Mouse (Mus musculus): ENCODE results near the gene BC005537. TPM values are rescaled to one million over a fixed set of nuclear protein-coding genes. Genes with fewer than 3 reads are reported as not detected.
"Not testable (repeated sequence)": the region's sequence is repeated elsewhere in the genome, so short reads cannot be mapped to it uniquely, and the experiment has no call there.

BC005537 gene
- polyA plus RNA-seq, 1 experiment from 2014 or later = 20.4 TPM

DNA sequence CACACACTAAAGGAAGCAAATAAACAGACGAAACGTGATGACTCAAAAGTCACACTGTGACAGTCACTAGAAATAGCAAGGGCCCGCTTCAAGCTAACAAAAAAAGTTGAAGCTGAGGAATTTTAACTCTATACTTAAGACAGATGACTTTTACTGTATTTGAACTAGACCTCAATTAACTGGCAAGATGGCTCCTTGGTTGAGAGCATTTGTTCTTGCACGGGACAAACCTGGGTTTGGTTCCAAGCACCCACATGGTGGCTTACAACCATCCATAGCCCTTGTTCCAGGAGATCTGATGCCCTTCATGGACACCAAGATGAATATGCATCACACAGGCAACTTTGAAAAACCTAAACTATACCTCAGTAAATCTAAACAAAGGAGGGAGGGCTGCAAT lies 39.2 kb upstream of the BC005537 start:
- WGBS = 47% methylated on average over 4 of the region's 4 CpGs
- Histone ChIP-seq H3K27me3 (ENCODE audit: control insufficient read depth, insufficient read depth, low read length) (no peaks in the 10 kb centered on the region), H3K4me2 (ENCODE audit: low read depth, severe bottlenecking) (peak overlapping the region; percentile 65), H3K9me3 (ENCODE audit: control insufficient read depth, low read length) (no peaks in the 10 kb centered on the region), H3K36me3 (ENCODE audit: control insufficient read depth, insufficient read depth, low read length) (peaks cover 2% of the 10 kb centered on the region; the same call in 1 of the 2 replicates), H3K4me1 (ENCODE audit: control insufficient read depth, insufficient read depth, low read length) (peaks cover 5% of the 10 kb centered on the region; the same call in 1 of the 2 replicates), H3K27ac (replicated peaks; ENCODE audit: low read depth, low read length) (no peak overlapping the region), H3K9ac (ENCODE audit: low read length) (no peak overlapping the region), H3K4me3 (ENCODE audit: low read depth, low read length) (peak overlapping the region; percentile 91)
- no peak for ATAC-seq (ENCODE audit: insufficient number of reproducible peaks, low FRiP score, low TSS enrichment, low read depth)
- DNase-seq (ENCODE audit: low spot score) = no peak

DNA sequence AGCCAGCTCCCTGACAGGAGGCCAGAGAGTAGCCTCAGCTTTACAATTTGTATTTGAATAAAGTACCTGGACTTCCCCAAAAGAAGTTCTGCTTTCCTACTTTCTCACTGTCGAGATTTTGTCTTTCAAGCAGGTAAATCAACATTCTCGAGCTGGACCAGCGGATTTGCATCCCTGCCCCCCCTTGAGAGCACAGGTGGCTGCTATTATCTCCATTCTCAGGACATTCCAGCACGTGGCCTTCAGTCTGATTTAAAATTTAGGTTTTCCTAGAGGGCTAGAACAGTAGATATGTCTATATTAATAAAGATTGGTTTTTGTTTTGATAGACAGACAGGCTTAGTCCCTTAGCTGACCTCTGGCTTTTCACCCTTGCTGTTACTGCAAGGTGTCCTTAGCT lies 33.6 kb upstream of the BC005537 start:
- not testable (repeated sequence) for H3K36me3 ChIP-seq (ENCODE audit: control insufficient read depth, insufficient read depth, low read length); H3K4me3 ChIP-seq (ENCODE audit: low read depth, low read length)
- 79% methylated on average over 4 of the region's 4 CpGs for WGBS

DNA sequence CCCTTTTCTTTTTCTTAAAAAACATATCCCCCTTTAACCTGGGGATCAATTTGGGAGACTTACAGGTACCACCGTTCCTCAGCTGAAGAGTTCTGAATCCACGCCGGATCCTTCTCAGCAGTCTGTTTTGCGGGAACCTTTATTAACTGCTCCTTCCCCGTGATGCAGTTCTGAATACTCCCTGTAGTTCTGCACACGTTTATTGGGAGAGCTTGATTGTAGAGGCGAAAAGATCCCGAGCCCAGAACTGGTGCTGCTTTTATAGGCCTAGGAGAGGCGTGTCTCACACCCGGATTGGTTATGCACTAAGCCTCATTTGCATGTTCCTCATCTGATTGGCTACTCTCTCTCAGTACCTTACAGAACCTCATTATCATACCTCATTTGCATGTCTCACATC lies 30.0 kb upstream of the BC005537 start:
- not testable (repeated sequence) for H3K27me3 ChIP-seq (ENCODE audit: control insufficient read depth, insufficient read depth, low read length); ATAC-seq (ENCODE audit: insufficient number of reproducible peaks, low FRiP score, low TSS enrichment, low read depth)
- WGBS = 91% methylated on average over 10 of the region's 10 CpGs

More for the DNA sequence above, 33.6 kb upstream of the BC005537 start:
- not testable (repeated sequence) for H3K9me3 ChIP-seq (ENCODE audit: control insufficient read depth, low read length); ATAC-seq (ENCODE audit: insufficient number of reproducible peaks, low FRiP score, low TSS enrichment, low read depth); DNase-seq (ENCODE audit: low spot score); H3K27ac ChIP-seq (replicated peaks; ENCODE audit: low read depth, low read length); H3K4me1 ChIP-seq (ENCODE audit: control insufficient read depth, insufficient read depth, low read length); H3K9ac ChIP-seq (ENCODE audit: low read length); H3K4me2 ChIP-seq (ENCODE audit: low read depth, severe bottlenecking); H3K27me3 ChIP-seq (ENCODE audit: control insufficient read depth, insufficient read depth, low read length)

DNA sequence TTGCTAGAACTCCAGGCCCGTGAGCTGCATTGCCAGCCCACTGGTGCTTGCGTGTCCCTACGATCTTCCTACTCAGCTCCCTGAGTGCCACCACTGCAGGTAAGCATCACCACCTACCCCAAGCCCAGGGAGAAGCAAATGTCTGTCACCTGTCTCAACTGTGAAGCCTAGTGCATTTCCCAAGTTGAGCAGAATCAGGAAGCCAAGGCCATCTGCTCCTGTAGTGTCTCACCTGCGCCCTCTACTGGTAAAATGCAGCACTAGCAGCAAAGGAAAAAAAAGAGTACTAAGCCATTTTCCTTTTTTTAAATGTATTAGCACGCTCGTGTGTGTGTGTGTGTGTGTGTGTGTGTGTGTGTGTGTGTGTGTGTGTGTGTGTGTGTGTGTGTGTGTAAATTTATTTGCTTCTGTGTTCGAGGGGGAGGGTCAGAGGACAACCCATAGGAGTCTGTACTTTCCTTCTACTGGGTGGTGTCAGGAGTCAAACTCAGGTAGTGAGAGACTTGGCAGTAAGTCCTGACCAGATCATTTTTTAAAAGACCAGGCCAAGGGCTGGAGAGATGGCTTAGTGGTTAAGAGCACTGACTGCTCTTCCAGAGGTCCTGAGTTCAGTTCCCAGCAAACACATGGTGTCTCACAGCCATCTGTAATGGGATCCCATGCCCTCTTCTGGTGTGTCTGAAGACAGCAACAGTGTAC lies 25.2 kb upstream of the BC005537 start:
- no peaks in the 10 kb centered on the region for H3K4me1 ChIP-seq (ENCODE audit: control insufficient read depth, insufficient read depth, low read length)
- 61% methylated on average over 6 of the region's 7 CpGs for WGBS
- ATAC-seq (ENCODE audit: insufficient number of reproducible peaks, low FRiP score, low TSS enrichment, low read depth) (no peak), DNase-seq (ENCODE audit: low spot score) (peak; percentile 58)
- H3K36me3 ChIP-seq (ENCODE audit: control insufficient read depth, insufficient read depth, low read length) = no peaks in the 10 kb centered on the region
- no peak overlapping the region for H3K4me2 ChIP-seq (ENCODE audit: low read depth, severe bottlenecking)
- no peak overlapping the region for H3K27ac ChIP-seq (replicated peaks; ENCODE audit: low read depth, low read length)
- no peak overlapping the region for H3K9ac ChIP-seq (ENCODE audit: low read length)
- no peak overlapping the region for H3K4me3 ChIP-seq (ENCODE audit: low read depth, low read length)
- no peaks in the 10 kb centered on the region for H3K27me3 ChIP-seq (ENCODE audit: control insufficient read depth, insufficient read depth, low read length)
- H3K9me3 ChIP-seq (ENCODE audit: control insufficient read depth, low read length) = no peaks in the 10 kb centered on the region

More for the DNA sequence above, 30.0 kb upstream of the BC005537 start:
- not testable (repeated sequence) for H3K4me2 ChIP-seq (ENCODE audit: low read depth, severe bottlenecking); H3K9me3 ChIP-seq (ENCODE audit: control insufficient read depth, low read length); H3K4me3 ChIP-seq (ENCODE audit: low read depth, low read length); H3K9ac ChIP-seq (ENCODE audit: low read length); DNase-seq (ENCODE audit: low spot score); H3K4me1 ChIP-seq (ENCODE audit: control insufficient read depth, insufficient read depth, low read length); H3K36me3 ChIP-seq (ENCODE audit: control insufficient read depth, insufficient read depth, low read length); H3K27ac ChIP-seq (replicated peaks; ENCODE audit: low read depth, low read length)

DNA sequence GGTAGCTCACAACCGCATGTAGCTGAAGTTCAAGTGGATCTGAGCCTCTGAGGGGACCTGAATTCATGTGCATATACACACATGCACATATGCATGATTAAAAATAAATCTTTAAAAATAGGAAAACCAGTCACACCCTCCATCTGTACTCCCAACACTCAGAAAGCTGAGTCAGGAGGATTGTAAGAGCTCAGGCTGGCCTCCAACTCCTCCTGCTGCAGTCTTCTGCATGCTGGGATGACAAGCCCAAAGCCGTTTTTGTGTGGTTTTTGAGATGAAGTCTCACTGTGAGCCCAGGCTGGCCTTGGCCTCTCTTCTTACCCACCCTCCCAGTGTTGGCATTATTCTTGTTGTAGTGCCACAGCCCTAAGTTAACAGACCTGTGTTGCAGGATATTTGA lies 23.4 kb upstream of the BC005537 start:
- Histone ChIP-seq H3K4me1 (ENCODE audit: control insufficient read depth, insufficient read depth, low read length) (no peaks in the 10 kb centered on the region), H3K27me3 (ENCODE audit: control insufficient read depth, insufficient read depth, low read length) (no peaks in the 10 kb centered on the region), H3K9ac (ENCODE audit: low read length) (no peak overlapping the region), H3K36me3 (ENCODE audit: control insufficient read depth, insufficient read depth, low read length) (no peaks in the 10 kb centered on the region), H3K4me3 (ENCODE audit: low read depth, low read length) (no peak overlapping the region), H3K9me3 (ENCODE audit: control insufficient read depth, low read length) (no peaks in the 10 kb centered on the region), H3K4me2 (ENCODE audit: low read depth, severe bottlenecking) (no peak overlapping the region), H3K27ac (replicated peaks; ENCODE audit: low read depth, low read length) (no peak overlapping the region)
- no peak for DNase-seq (ENCODE audit: low spot score)
- no peak for ATAC-seq (ENCODE audit: insufficient number of reproducible peaks, low FRiP score, low TSS enrichment, low read depth)
- WGBS = 81% methylated on average over 2 of the region's 2 CpGs

DNA sequence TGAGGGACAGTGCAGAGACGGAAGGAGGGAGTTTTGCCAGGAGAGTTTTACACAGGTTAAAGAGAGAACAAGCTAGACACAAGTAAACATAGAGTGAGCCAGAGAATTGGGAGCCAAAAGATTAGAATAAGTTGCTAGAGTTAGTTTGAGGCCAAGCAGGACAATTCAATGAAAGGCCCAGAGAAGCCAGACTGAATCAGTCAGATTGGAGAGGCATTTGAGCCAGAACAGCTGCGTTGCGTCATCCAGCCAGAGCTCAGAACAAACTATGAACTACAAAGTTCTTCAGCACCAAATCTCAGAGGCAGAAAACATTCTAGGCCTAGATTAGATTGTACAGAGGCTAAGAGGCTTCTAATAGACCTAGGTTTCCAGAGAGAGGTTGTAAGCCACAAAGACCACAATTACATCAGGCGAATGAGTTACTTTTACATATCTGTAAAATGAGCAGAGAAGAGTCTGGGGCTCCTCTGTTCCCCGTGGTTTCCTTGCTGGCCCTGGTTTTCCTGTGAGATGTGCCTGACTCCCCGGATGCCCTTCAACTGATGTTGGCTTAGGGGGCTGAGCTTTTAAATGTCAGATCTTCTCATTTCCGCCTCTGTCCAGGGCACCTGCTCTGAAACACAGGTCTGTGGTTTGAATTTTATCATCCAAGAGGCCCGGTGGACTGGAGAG lies 22.6 kb upstream of the BC005537 start:
- Histone ChIP-seq H3K4me2 (ENCODE audit: low read depth, severe bottlenecking) (no peak overlapping the region), H3K9ac (ENCODE audit: low read length) (no peak overlapping the region), H3K9me3 (ENCODE audit: control insufficient read depth, low read length) (no peaks in the 10 kb centered on the region), H3K27me3 (ENCODE audit: control insufficient read depth, insufficient read depth, low read length) (no peaks in the 10 kb centered on the region), H3K36me3 (ENCODE audit: control insufficient read depth, insufficient read depth, low read length) (no peaks in the 10 kb centered on the region), H3K4me3 (ENCODE audit: low read depth, low read length) (no peak overlapping the region), H3K27ac (replicated peaks; ENCODE audit: low read depth, low read length) (no peak overlapping the region), H3K4me1 (ENCODE audit: control insufficient read depth, insufficient read depth, low read length) (no peaks in the 10 kb centered on the region)
- ATAC-seq (ENCODE audit: insufficient number of reproducible peaks, low FRiP score, low TSS enrichment, low read depth) (no peak), DNase-seq (ENCODE audit: low spot score) (no peak)
- WGBS = 88% methylated on average over 8 of the region's 8 CpGs

DNA sequence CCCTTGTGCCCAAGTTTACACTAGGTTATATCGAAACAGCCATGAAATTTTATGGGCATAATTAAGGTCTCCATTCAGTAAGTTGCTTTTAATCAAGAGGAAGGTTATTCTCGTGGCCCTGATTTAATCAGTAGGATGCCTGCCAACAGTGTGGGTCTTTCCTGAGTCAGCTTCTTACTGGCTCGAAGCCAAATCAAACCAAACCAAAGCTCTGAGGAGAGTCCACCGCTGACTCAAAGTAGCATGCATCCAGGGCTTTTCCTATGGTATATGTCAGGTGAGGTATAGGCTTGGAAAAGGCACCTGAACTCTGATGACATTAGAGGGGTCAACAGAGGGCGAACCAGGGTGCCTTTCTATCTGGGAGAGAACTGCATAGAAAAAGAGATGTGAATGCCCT lies 19.5 kb upstream of the BC005537 start:
- no peaks in the 10 kb centered on the region for H3K36me3 ChIP-seq (ENCODE audit: control insufficient read depth, insufficient read depth, low read length)
- no peak overlapping the region for H3K4me2 ChIP-seq (ENCODE audit: low read depth, severe bottlenecking)
- DNase-seq (ENCODE audit: low spot score) (no peak), ATAC-seq (ENCODE audit: insufficient number of reproducible peaks, low FRiP score, low TSS enrichment, low read depth) (no peak)
- H3K4me3 ChIP-seq (ENCODE audit: low read depth, low read length) = no peak overlapping the region
- no peaks in the 10 kb centered on the region for H3K4me1 ChIP-seq (ENCODE audit: control insufficient read depth, insufficient read depth, low read length)
- no peaks in the 10 kb centered on the region for H3K27me3 ChIP-seq (ENCODE audit: control insufficient read depth, insufficient read depth, low read length)
- WGBS = 73% methylated on average over 5 of the region's 5 CpGs
- H3K27ac ChIP-seq (replicated peaks; ENCODE audit: low read depth, low read length) = no peak overlapping the region
- no peak overlapping the region for H3K9ac ChIP-seq (ENCODE audit: low read length)
- no peaks in the 10 kb centered on the region for H3K9me3 ChIP-seq (ENCODE audit: control insufficient read depth, low read length)

DNA sequence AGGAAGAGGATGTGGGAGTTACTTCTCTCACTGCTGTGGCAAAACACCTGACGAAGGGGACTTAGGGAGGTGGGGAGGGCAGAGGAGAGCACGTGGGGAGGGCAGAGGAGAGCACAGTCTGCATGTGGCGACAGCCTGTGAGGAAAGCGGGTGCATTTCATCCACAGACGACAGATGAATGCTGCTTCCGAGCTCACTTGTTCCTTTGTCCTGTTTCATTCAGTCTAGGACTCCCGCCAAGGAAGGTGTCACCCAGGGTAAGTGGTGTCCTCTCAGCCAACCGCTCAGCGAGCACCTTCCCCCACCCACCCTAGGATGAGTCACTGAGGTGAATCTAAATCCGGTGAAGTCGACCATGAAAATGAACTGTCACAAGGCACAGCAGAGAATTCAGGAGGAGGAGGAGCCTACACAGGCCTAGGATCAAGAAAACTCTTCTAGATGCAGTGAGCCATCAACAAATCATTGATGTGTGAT lies 15.4 kb upstream of the BC005537 start:
- DNase-seq (ENCODE audit: low spot score) = no peak
- no peaks in the 10 kb centered on the region for H3K36me3 ChIP-seq (ENCODE audit: control insufficient read depth, insufficient read depth, low read length)
- H3K4me3 ChIP-seq (ENCODE audit: low read depth, low read length) = no peak overlapping the region
- H3K9me3 ChIP-seq (ENCODE audit: control insufficient read depth, low read length) = no peaks in the 10 kb centered on the region
- H3K4me1 ChIP-seq (ENCODE audit: control insufficient read depth, insufficient read depth, low read length) = no peaks in the 10 kb centered on the region
- no peak overlapping the region for H3K9ac ChIP-seq (ENCODE audit: low read length)
- H3K27me3 ChIP-seq (ENCODE audit: control insufficient read depth, insufficient read depth, low read length) = no peaks in the 10 kb centered on the region
- no peak overlapping the region for H3K4me2 ChIP-seq (ENCODE audit: low read depth, severe bottlenecking)
- H3K27ac ChIP-seq (replicated peaks; ENCODE audit: low read depth, low read length) = no peak overlapping the region
- no peak for ATAC-seq (ENCODE audit: insufficient number of reproducible peaks, low FRiP score, low TSS enrichment, low read depth)
- WGBS = 66% methylated on average over 11 of the region's 11 CpGs
